Mouse (Mus musculus) erythroblast, embryonic 14.5 days (primary cell): Measurements from ENCODE around the gene Olfr522.

Source experiments
- GATA1 ChIP-seq: IDR thresholded peaks from 2 replicates; pipeline ENCODE4 v1.6.1; 2012; ENCODE audit warnings: low read length, inconsistent platforms, mixed read lengths
- TAL1 ChIP-seq: IDR thresholded peaks from 3 replicates; pipeline ENCODE4 v1.6.1; 2012; ENCODE audit warnings: low read length, inconsistent platforms, mixed read lengths

GRCm38 (mm10) chr7:140160363-140160762, 4.2 kb downstream of the Olfr522 start:
- no peak for TF ChIP-seq TAL1
- no peak for TF ChIP-seq GATA1
